Mouse (Mus musculus): Measurements from ENCODE around the gene Tmem54. TPM values are rescaled to one million over a fixed set of nuclear protein-coding genes. Genes with fewer than 3 reads are reported as not detected.
A peak's percentile ranks its signal among the peaks of the same experiment; 100 is the strongest.

The Tmem54 gene
- total and polyA plus RNA-seq, 2 experiments from 2014 or later = 0.19 TPM; not detected in 1

- Histone ChIP-seq H3K4me3 (ENCODE audit: low read length) (no peak overlapping the region), H3K27me3 (ENCODE audit: insufficient read depth, low read length) (no peaks in the 10 kb centered on the region), H3K27ac (no peak overlapping the region), H3K36me3 (ENCODE audit: insufficient read depth, low read length) (no peaks in the 10 kb centered on the region), H3K9me3 (ENCODE audit: low read length) (no peaks in the 10 kb centered on the region), H3K4me2 (ENCODE audit: low read depth, low read length) (no peak overlapping the region), H3K9ac (replicated peaks; ENCODE audit: low read length) (no peak overlapping the region), H3K4me1 (ENCODE audit: insufficient read depth, low read length) (peaks cover 33% of the 10 kb centered on the region)
- ATAC-seq = no peak
- DNase-seq (ENCODE audit: low spot score) = no peak
- no peak for TF ChIP-seq CTCF (IDR thresholded peaks at IDR 0.05; ENCODE audit: low read depth)
- WGBS = 50% methylated on average over 13 of the region's 13 CpGs
Observed at GRCm38 (mm10) chr4:129128582-129129338, 23.4 kb downstream of the Tmem54 start.

DNA sequence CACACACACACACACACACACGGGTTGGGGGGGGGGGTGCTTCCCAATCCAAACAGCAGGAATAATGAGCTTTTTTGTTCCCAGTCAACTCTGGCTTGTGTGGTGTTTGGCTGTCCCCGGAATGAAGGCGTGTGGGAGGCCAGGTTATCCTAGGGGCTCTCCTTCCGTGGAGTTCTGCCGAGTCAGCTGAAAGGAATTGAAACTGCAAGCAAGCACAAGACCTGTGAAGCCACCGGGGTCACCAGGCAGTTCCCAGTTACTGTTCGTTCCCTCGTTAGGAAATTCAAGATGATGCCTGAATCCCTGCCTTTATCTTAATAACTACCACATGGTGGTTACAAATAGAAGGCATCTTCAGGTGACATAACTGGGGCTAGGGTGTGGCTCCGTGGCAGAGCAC, 24.0 kb downstream of the Tmem54 start:
- Histone ChIP-seq H3K27me3 (ENCODE audit: insufficient read depth, low read length) (no peaks in the 10 kb centered on the region), H3K4me2 (ENCODE audit: low read depth, low read length) (no peak overlapping the region), H3K27ac (no peak overlapping the region), H3K9me3 (ENCODE audit: low read length) (no peaks in the 10 kb centered on the region), H3K36me3 (ENCODE audit: insufficient read depth, low read length) (no peaks in the 10 kb centered on the region), H3K9ac (replicated peaks; ENCODE audit: low read length) (no peak overlapping the region), H3K4me3 (ENCODE audit: low read length) (no peak overlapping the region), H3K4me1 (ENCODE audit: insufficient read depth, low read length) (peaks cover 33% of the 10 kb centered on the region)
- ATAC-seq (no peak), DNase-seq (ENCODE audit: low spot score) (no peak)
- TF ChIP-seq CTCF (IDR thresholded peaks at IDR 0.05; ENCODE audit: low read depth) = no peak
- WGBS = 44% methylated on average over 9 of the region's 9 CpGs

DNA sequence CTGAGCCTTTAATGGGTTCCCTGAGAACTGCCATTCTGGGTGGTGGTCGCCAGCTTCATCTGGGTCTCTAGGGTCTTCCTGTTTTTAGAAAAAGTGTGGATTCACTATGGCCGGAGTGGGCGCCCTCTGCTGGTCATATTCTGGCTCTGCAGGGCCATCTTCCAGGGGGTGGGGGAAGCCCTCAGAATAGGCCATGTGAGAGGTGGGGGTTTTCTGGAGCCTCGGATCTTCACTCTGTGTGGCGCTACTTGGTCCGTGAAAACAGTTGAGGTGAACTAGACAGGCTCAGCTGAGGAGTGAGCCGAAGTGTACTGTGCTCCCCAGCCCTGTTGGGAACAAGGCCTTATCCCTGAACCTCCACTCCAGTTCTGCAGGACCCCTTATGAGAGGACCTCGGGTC, 24.8 kb downstream of the Tmem54 start:
- H3K9me3 ChIP-seq (ENCODE audit: low read length) = no peaks in the 10 kb centered on the region
- no peaks in the 10 kb centered on the region for H3K27me3 ChIP-seq (ENCODE audit: insufficient read depth, low read length)
- H3K27ac ChIP-seq = peak overlapping the region; percentile 45; the same call in 1 of the 2 replicates
- no peak overlapping the region for H3K4me3 ChIP-seq (ENCODE audit: low read length)
- TF ChIP-seq CTCF (IDR thresholded peaks at IDR 0.05; ENCODE audit: low read depth) = peak; percentile 90
- no peaks in the 10 kb centered on the region for H3K36me3 ChIP-seq (ENCODE audit: insufficient read depth, low read length)
- peak overlapping the region; percentile 10 for H3K4me2 ChIP-seq (ENCODE audit: low read depth, low read length)
- WGBS = 4% methylated on average over 8 of the region's 8 CpGs
- DNase-seq (ENCODE audit: low spot score) = peak; percentile 84
- peaks cover 29% of the 10 kb centered on the region for H3K4me1 ChIP-seq (ENCODE audit: insufficient read depth, low read length)
- peak; percentile 59; the same call in 1 of the 2 replicates for ATAC-seq
- 0 out of 2 replicates have a peak overlapping the region, but pooled peaks have one; percentile 24 for H3K9ac ChIP-seq (replicated peaks; ENCODE audit: low read length)

DNA sequence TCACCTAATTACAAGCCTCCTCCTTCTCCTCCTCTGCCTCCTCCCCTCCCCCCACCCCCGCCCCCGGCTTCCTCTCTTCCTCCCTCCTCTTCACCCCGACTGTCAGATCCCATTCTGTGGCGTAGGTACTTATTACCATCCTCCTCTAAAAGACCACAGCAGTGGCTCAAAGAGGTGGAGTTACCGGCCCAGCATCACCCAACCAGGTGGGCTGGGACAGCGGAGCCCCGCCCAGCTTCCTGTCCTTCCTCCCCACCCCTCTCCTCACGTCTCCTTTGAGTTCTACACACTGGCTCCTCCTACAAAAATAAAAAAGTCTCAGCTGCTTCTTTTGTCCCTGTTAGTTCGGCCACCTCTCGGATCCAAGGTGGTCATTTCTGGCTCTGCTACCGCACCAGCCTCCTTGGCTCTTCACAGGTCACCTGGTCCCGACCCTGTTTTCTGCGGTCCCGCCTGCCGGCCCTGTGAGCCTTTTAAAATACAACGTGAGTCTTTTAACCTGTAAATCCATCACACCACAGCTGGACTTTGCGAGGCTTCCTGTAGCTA, 25.5 kb downstream of the Tmem54 start:
- H3K4me1 ChIP-seq (ENCODE audit: insufficient read depth, low read length) = peaks cover 23% of the 10 kb centered on the region
- TF ChIP-seq CTCF (IDR thresholded peaks at IDR 0.05; ENCODE audit: low read depth) = no peak
- ATAC-seq = peak; percentile 54
- peak overlapping the region; percentile 10 for H3K4me2 ChIP-seq (ENCODE audit: low read depth, low read length)
- DNase-seq (ENCODE audit: low spot score) = no peak
- WGBS = 13% methylated on average over 17 of the region's 17 CpGs
- no peaks in the 10 kb centered on the region for H3K36me3 ChIP-seq (ENCODE audit: insufficient read depth, low read length)
- H3K27me3 ChIP-seq (ENCODE audit: insufficient read depth, low read length) = no peaks in the 10 kb centered on the region
- no peak overlapping the region for H3K9ac ChIP-seq (replicated peaks; ENCODE audit: low read length)
- H3K4me3 ChIP-seq (ENCODE audit: low read length) = no peak overlapping the region
- no peaks in the 10 kb centered on the region for H3K9me3 ChIP-seq (ENCODE audit: low read length)
- 0 out of 2 replicates have a peak overlapping the region, but pooled peaks have one; percentile 45 for H3K27ac ChIP-seq

- Histone ChIP-seq H3K4me1 (ENCODE audit: insufficient read depth, low read length) (peaks cover 8% of the 10 kb centered on the region), H3K27me3 (ENCODE audit: insufficient read depth, low read length) (no peaks in the 10 kb centered on the region), H3K36me3 (ENCODE audit: insufficient read depth, low read length) (no peaks in the 10 kb centered on the region), H3K9me3 (ENCODE audit: low read length) (no peaks in the 10 kb centered on the region), H3K9ac (replicated peaks; ENCODE audit: low read length) (0 out of 2 replicates have a peak overlapping the region, but pooled peaks have one; percentile 18), H3K4me3 (ENCODE audit: low read length) (no peak overlapping the region), H3K4me2 (ENCODE audit: low read depth, low read length) (peak overlapping the region; percentile 35), H3K27ac (no peak overlapping the region)
- peak; percentile 34; the same call in 1 of the 2 replicates for ATAC-seq
- 12% methylated on average over 15 of the region's 15 CpGs for WGBS
- peak; percentile 92 for TF ChIP-seq CTCF (IDR thresholded peaks at IDR 0.05; ENCODE audit: low read depth)
- DNase-seq (ENCODE audit: low spot score) = peak; percentile 84
Observed at GRCm38 (mm10) chr4:129134799-129135585, 29.6 kb downstream of the Tmem54 start.

- H3K9me3 ChIP-seq (ENCODE audit: low read length) = no peaks in the 10 kb centered on the region
- TF ChIP-seq CTCF (IDR thresholded peaks at IDR 0.05; ENCODE audit: low read depth) = no peak
- peaks cover 4% of the 10 kb centered on the region; the same call in 1 of the 2 replicates for H3K4me1 ChIP-seq (ENCODE audit: insufficient read depth, low read length)
- H3K27me3 ChIP-seq (ENCODE audit: insufficient read depth, low read length) = no peaks in the 10 kb centered on the region
- 67% methylated on average over 2 of the region's 2 CpGs for WGBS
- no peak overlapping the region for H3K4me2 ChIP-seq (ENCODE audit: low read depth, low read length)
- H3K27ac ChIP-seq = no peak overlapping the region
- DNase-seq (ENCODE audit: low spot score) (no peak), ATAC-seq (no peak)
- H3K9ac ChIP-seq (replicated peaks; ENCODE audit: low read length) = no peak overlapping the region
- no peaks in the 10 kb centered on the region for H3K36me3 ChIP-seq (ENCODE audit: insufficient read depth, low read length)
- no peak overlapping the region for H3K4me3 ChIP-seq (ENCODE audit: low read length)
Observed at GRCm38 (mm10) chr4:129135637-129136036, 30.3 kb downstream of the Tmem54 start.
